Mouse (Mus musculus): ENCODE data around the gene Acsf2. TPM values are rescaled to one million over a fixed set of nuclear protein-coding genes. Genes with fewer than 3 reads are reported as not detected.

Acsf2 gene
- polyA plus RNA-seq, 1 experiment from 2014 or later, result 3.1 TPM

GRCm38 (mm10) chr11:94587511-94587910 is 14.2 kb downstream of the Acsf2 start:
- H3K27me3 ChIP-seq, result no peaks in the 10 kb centered on the region
- 0 out of 2 replicates have a peak, but pooled peaks cover 4% of the 10 kb centered on the region for H3K4me1 ChIP-seq
- H3K4me2 ChIP-seq (replicated peaks), result no peak overlapping the region
- 73% methylated on average over 6 of the region's 6 CpGs for WGBS
- no peak for ATAC-seq (ENCODE audit: low FRiP score, low read depth)
- no peak overlapping the region for H3K27ac ChIP-seq (replicated peaks)
- no peak overlapping the region for H3K9ac ChIP-seq (replicated peaks)
- no peaks in the 10 kb centered on the region for H3K36me3 ChIP-seq
- no peak overlapping the region for H3K4me3 ChIP-seq
- no peaks in the 10 kb centered on the region for H3K9me3 ChIP-seq

DNA sequence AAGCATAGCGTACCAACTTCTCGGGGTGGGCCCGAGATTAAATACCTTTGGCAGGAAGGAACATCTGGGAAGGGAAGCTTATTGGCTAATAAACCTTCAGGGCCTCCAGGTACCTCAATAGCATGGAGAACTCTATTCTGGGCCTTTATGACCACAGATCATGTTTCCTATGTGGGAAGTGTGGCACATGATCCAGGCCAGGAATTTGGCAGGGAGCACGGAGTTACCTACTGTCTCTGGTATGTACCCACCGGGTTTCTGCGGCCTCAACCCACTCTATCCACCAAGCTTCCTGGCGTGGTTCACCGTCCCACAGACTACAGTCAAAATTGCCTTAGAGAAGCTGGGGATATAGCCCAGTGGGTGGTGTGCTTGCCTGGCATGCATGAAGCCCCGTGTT is 16.6 kb downstream of the Acsf2 start:
- no peaks in the 10 kb centered on the region for H3K4me1 ChIP-seq
- H3K27ac ChIP-seq (replicated peaks), result no peak overlapping the region
- H3K4me3 ChIP-seq, result no peak overlapping the region
- H3K4me2 ChIP-seq (replicated peaks), result no peak overlapping the region
- WGBS, result 93% methylated on average over 9 of the region's 9 CpGs
- H3K9ac ChIP-seq (replicated peaks), result no peak overlapping the region
- H3K27me3 ChIP-seq, result no peaks in the 10 kb centered on the region
- no peaks in the 10 kb centered on the region for H3K36me3 ChIP-seq
- no peaks in the 10 kb centered on the region for H3K9me3 ChIP-seq
- ATAC-seq (ENCODE audit: low FRiP score, low read depth), result no peak

- no peak for ATAC-seq (ENCODE audit: low FRiP score, low read depth)
- no peaks in the 10 kb centered on the region for H3K4me1 ChIP-seq
- H3K27ac ChIP-seq (replicated peaks), result no peak overlapping the region
- no peaks in the 10 kb centered on the region for H3K27me3 ChIP-seq
- H3K9ac ChIP-seq (replicated peaks), result no peak overlapping the region
- 91% methylated on average over 5 of the region's 5 CpGs for WGBS
- no peaks in the 10 kb centered on the region for H3K36me3 ChIP-seq
- no peak overlapping the region for H3K4me2 ChIP-seq (replicated peaks)
- no peaks in the 10 kb centered on the region for H3K9me3 ChIP-seq
- no peak overlapping the region for H3K4me3 ChIP-seq
Measured at GRCm38 (mm10) chr11:94580111-94580740, 21.4 kb downstream of the Acsf2 start.

- Histone ChIP-seq H3K9ac (replicated peaks) (no peak overlapping the region), H3K27ac (replicated peaks) (no peak overlapping the region)
- WGBS, result 88% methylated on average over 9 of the region's 9 CpGs
Measured at GRCm38 (mm10) chr11:94576361-94576760, 25.3 kb downstream of the Acsf2 start.

GRCm38 (mm10) chr11:94575036-94575435 is 26.6 kb downstream of the Acsf2 start:
- Histone ChIP-seq H3K4me1 (0 out of 2 replicates have a peak, but pooled peaks cover 6% of the 10 kb centered on the region), H3K27me3 (no peaks in the 10 kb centered on the region), H3K36me3 (peaks cover 4% of the 10 kb centered on the region; the same call in 1 of the 2 replicates), H3K9ac (replicated peaks) (no peak overlapping the region), H3K9me3 (no peaks in the 10 kb centered on the region), H3K27ac (replicated peaks) (no peak overlapping the region), H3K4me3 (no peak overlapping the region), H3K4me2 (replicated peaks) (no peak overlapping the region)
- 77% methylated on average over 2 of the region's 2 CpGs for WGBS
- ATAC-seq (ENCODE audit: low FRiP score, low read depth), result no peak

More at GRCm38 (mm10) chr11:94576361-94576760, 25.3 kb downstream of the Acsf2 start:
- H3K4me2 ChIP-seq (replicated peaks), result no peak overlapping the region
- no peak overlapping the region for H3K4me3 ChIP-seq
- no peak for ATAC-seq (ENCODE audit: low FRiP score, low read depth)
- H3K27me3 ChIP-seq, result no peaks in the 10 kb centered on the region
- H3K9me3 ChIP-seq, result no peaks in the 10 kb centered on the region
- H3K36me3 ChIP-seq, result peaks cover 4% of the 10 kb centered on the region; the same call in 1 of the 2 replicates
- no peaks in the 10 kb centered on the region for H3K4me1 ChIP-seq

- no peak for ATAC-seq (ENCODE audit: low FRiP score, low read depth)
- 21% methylated on average over 7 of the region's 7 CpGs for WGBS
- 0 out of 2 replicates have a peak, but pooled peaks cover 6% of the 10 kb centered on the region for H3K4me1 ChIP-seq
Measured at GRCm38 (mm10) chr11:94574560-94574959, 27.1 kb downstream of the Acsf2 start.

DNA sequence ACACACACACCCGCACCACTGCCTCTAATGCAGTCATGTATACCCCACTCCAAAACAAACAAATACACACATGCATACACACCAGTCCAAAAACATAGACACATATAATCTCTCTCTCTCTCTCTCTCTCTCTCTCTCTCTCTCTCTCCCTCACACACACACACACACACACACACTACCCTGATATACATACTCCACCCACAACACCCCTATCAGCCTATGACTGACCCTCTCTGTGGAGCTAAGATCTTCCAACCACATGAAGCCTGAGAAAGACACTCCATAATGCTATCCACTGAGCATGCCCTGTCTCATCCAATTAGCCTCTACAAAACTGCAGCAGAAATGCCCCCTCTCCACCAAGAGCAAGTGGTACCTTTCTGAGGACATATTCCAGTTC is 29.8 kb downstream of the Acsf2 start:
- Histone ChIP-seq H3K27ac (replicated peaks) (no peak overlapping the region), H3K9me3 (no peaks in the 10 kb centered on the region), H3K4me2 (replicated peaks) (no peak overlapping the region), H3K4me1 (0 out of 2 replicates have a peak, but pooled peaks cover 6% of the 10 kb centered on the region), H3K27me3 (no peaks in the 10 kb centered on the region; the same call in 1 of the 2 replicates), H3K9ac (replicated peaks) (no peak overlapping the region), H3K4me3 (no peak overlapping the region), H3K36me3 (peaks cover 4% of the 10 kb centered on the region; the same call in 1 of the 2 replicates)
- WGBS, result 89% methylated on average over 1 of the region's 1 CpGs
- no peak for ATAC-seq (ENCODE audit: low FRiP score, low read depth)

More at GRCm38 (mm10) chr11:94574560-94574959, 27.1 kb downstream of the Acsf2 start:
- peaks cover 4% of the 10 kb centered on the region; the same call in 1 of the 2 replicates for H3K36me3 ChIP-seq
- no peak overlapping the region for H3K27ac ChIP-seq (replicated peaks)
- no peak overlapping the region for H3K4me2 ChIP-seq (replicated peaks)
- no peak overlapping the region for H3K4me3 ChIP-seq
- H3K9me3 ChIP-seq, result no peaks in the 10 kb centered on the region
- no peaks in the 10 kb centered on the region for H3K27me3 ChIP-seq
- no peak overlapping the region for H3K9ac ChIP-seq (replicated peaks)

DNA sequence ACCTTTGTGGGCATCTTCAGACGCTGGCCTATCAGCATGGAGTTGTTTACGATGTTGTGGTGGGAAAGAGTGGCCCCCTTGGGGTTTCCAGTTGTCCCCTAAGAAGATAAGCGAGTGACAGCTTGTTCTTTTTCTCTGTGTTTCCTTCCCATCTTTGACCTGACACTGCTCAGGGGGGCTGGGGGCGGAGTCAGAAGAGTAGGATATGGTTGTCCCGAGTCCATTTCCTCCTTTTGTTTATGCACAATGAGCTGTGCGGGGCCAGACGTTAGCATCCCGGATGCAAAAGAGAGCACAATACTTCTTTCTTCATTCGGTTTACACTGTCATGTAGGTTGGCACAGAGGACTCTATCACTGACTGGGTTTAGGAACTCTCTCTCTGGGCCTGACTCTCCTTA is 31.1 kb downstream of the Acsf2 start:
- Histone ChIP-seq H3K4me2 (replicated peaks) (no peak overlapping the region), H3K4me1 (0 out of 2 replicates have a peak, but pooled peaks cover 6% of the 10 kb centered on the region), H3K36me3 (peaks cover 4% of the 10 kb centered on the region; the same call in 1 of the 2 replicates), H3K27ac (replicated peaks) (no peak overlapping the region), H3K4me3 (no peak overlapping the region), H3K9ac (replicated peaks) (no peak overlapping the region), H3K9me3 (no peaks in the 10 kb centered on the region), H3K27me3 (peaks cover 12% of the 10 kb centered on the region)
- WGBS, result 59% methylated on average over 9 of the region's 9 CpGs
- ATAC-seq (ENCODE audit: low FRiP score, low read depth), result no peak

GRCm38 (mm10) chr11:94567326-94567725 is 34.3 kb downstream of the Acsf2 start:
- Histone ChIP-seq H3K27ac (replicated peaks) (no peak overlapping the region), H3K27me3 (peaks cover 37% of the 10 kb centered on the region), H3K36me3 (peaks cover 4% of the 10 kb centered on the region; the same call in 1 of the 2 replicates), H3K4me2 (replicated peaks) (no peak overlapping the region), H3K9ac (replicated peaks) (no peak overlapping the region), H3K4me1 (peaks cover 21% of the 10 kb centered on the region), H3K4me3 (no peak overlapping the region), H3K9me3 (no peaks in the 10 kb centered on the region)
- ATAC-seq (ENCODE audit: low FRiP score, low read depth), result no peak
- 89% methylated on average over 7 of the region's 7 CpGs for WGBS

- H3K9ac ChIP-seq (replicated peaks), result no peak overlapping the region
- H3K9me3 ChIP-seq, result no peaks in the 10 kb centered on the region
- no peak overlapping the region for H3K4me3 ChIP-seq
- peaks cover 37% of the 10 kb centered on the region for H3K27me3 ChIP-seq
- 80% methylated on average over 6 of the region's 6 CpGs for WGBS
- no peaks in the 10 kb centered on the region for H3K36me3 ChIP-seq
- no peak overlapping the region for H3K4me2 ChIP-seq (replicated peaks)
- no peak for ATAC-seq (ENCODE audit: low FRiP score, low read depth)
- H3K4me1 ChIP-seq, result peaks cover 21% of the 10 kb centered on the region
- H3K27ac ChIP-seq (replicated peaks), result no peak overlapping the region
Measured at GRCm38 (mm10) chr11:94566534-94566933, 35.1 kb downstream of the Acsf2 start.

- Histone ChIP-seq H3K27me3 (peaks cover 37% of the 10 kb centered on the region), H3K9ac (replicated peaks) (no peak overlapping the region), H3K4me2 (replicated peaks) (peak overlapping the region; percentile 44), H3K4me3 (peak overlapping the region; percentile 24), H3K9me3 (no peaks in the 10 kb centered on the region), H3K4me1 (peaks cover 15% of the 10 kb centered on the region), H3K36me3 (no peaks in the 10 kb centered on the region), H3K27ac (replicated peaks) (no peak overlapping the region)
- no peak for ATAC-seq (ENCODE audit: low FRiP score, low read depth)
- WGBS, result 12% methylated on average over 16 of the region's 16 CpGs
Measured at GRCm38 (mm10) chr11:94565151-94565479, 36.6 kb downstream of the Acsf2 start.

DNA sequence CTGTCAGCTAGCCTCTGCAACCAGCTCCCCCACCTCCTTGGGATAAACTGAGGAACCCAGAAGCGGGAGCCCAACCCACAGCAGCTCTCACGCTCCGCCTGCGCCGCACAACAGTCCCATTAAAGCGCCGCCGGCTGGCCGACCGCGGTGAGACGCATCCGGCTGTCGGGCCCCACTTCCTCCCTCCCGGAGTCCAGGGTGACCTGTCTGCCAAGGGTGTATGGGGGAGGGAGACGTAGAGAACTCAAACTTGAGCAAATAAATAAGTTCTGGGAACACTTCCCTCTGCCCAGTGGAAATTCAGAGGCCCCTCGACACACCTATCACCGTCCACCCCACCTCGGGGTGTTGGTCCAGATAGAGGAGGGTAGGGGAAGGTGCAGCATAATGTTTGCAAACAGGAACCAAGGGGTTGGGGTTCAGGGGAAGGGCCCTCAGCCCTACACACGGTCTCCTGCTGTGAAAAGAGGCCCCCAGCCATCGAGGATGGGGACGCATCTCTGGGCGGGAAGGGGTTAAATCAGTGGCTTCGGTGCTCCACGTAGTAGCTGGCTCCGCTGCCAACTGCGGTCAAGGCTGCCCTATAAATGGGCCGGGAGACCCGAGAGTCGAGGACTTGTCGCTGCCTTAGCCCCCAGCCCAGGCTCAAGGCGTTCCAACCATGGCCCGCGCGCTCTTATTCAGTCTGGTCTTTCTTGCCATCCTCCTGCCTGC is 37.1 kb downstream of the Acsf2 start, which contains the start of gene Chad:
Chad (plus strand) TSS at position 611 of the 714 bp plus-strand sequence.
- no peak for ATAC-seq (ENCODE audit: low FRiP score, low read depth)
- peak within 1 kb of the TSS; percentile 44 for H3K4me2 ChIP-seq (replicated peaks)
- peaks cover 37% of the 10 kb centered on the region for H3K27me3 ChIP-seq
- H3K27ac ChIP-seq (replicated peaks), result no peak within 1 kb of the TSS
- peaks cover 15% of the 10 kb centered on the region for H3K4me1 ChIP-seq
- 1% methylated on average over 35 of the region's 35 CpGs for WGBS
- H3K36me3 ChIP-seq, result no peaks in the 10 kb centered on the region
- H3K9ac ChIP-seq (replicated peaks), result peak within 1 kb of the TSS; percentile 20; the same call in 1 of the 2 replicates
- H3K4me3 ChIP-seq, result peak within 1 kb of the TSS; percentile 24
- H3K9me3 ChIP-seq, result no peaks in the 10 kb centered on the region
